8 mouse cellular contexts compared by ENCODE assay signal in genomic region chr10:69254390-69254847, GRCm38 (mm10). TPM values are rescaled to one million over a fixed set of nuclear protein-coding genes. Genes with fewer than 3 reads are reported as not detected.
A peak's percentile ranks its signal among the peaks of the same experiment; 100 is the strongest.
DNase-seq lines count a peak whose midpoint lies in the region; ATAC-seq and TF ChIP-seq lines count a peak whose summit lies in the region.

No protein-coding gene starts in this region.

- peaks cover 23% of the 10 kb centered on the region for H3K36me3 ChIP-seq in embryonic facial prominence, embryonic 12.5 days
- peaks cover 37% of the 10 kb centered on the region for H3K36me3 ChIP-seq in heart, embryonic 13.5 days
- peaks cover 19% of the 10 kb centered on the region for H3K36me3 ChIP-seq in kidney, embryonic 15.5 days
- H3K36me3 ChIP-seq in lung, embryonic 16.5 days (ENCODE audit: control insufficient read depth, insufficient read depth, low read length): no peaks in the 10 kb centered on the region; the same call in 1 of the 2 replicates

- no peak overlapping the region for H3K9ac ChIP-seq in embryonic facial prominence, embryonic 12.5 days
- peak overlapping the region; percentile 60 for H3K9ac ChIP-seq in heart, embryonic 13.5 days
- H3K9ac ChIP-seq in kidney, embryonic 15.5 days: no peak overlapping the region
- H3K9ac ChIP-seq in lung, embryonic 16.5 days (ENCODE audit: low read length): no peak overlapping the region

- H3K27me3 ChIP-seq in embryonic facial prominence, embryonic 12.5 days: no peaks in the 10 kb centered on the region
- no peaks in the 10 kb centered on the region for H3K27me3 ChIP-seq in heart, embryonic 13.5 days (replicated peaks)
- no peaks in the 10 kb centered on the region for H3K27me3 ChIP-seq in kidney, embryonic 15.5 days
- H3K27me3 ChIP-seq in lung, embryonic 16.5 days (ENCODE audit: control insufficient read depth, insufficient read depth, low read depth, low read length): no peaks in the 10 kb centered on the region

- no peak for TF ChIP-seq CTCF in left cerebral cortex, adult 2 months (IDR thresholded peaks at IDR 0.05)

- intact Hi-C loops in left cerebral cortex, adult 2 months (cut with DNase I): no loop called here

- H3K4me2 ChIP-seq in embryonic facial prominence, embryonic 12.5 days (replicated peaks): no peak overlapping the region
- no peak overlapping the region for H3K4me2 ChIP-seq in heart, embryonic 13.5 days
- H3K4me2 ChIP-seq in kidney, embryonic 15.5 days: peak overlapping the region; percentile 38
- H3K4me2 ChIP-seq in lung, embryonic 16.5 days (ENCODE audit: low read depth, low read length): no peak overlapping the region

- ATAC-seq in embryonic facial prominence, embryonic 12.5 days (ENCODE audit: insufficient number of reproducible peaks, insufficient read depth, low FRiP score, low TSS enrichment): no peak; the same call in 1 of the 2 replicates
- ATAC-seq in heart, embryonic 13.5 days (ENCODE audit: extremely low read depth, insufficient number of reproducible peaks, low FRiP score, low TSS enrichment): no peak
- ATAC-seq in kidney, embryonic 15.5 days (replicated peaks; ENCODE audit: low FRiP score): peak; percentile 89
- ATAC-seq in lung, embryonic 16.5 days (ENCODE audit: low read depth): peak; percentile 71

- peaks cover 20% of the 10 kb centered on the region for H3K4me1 ChIP-seq in embryonic facial prominence, embryonic 12.5 days
- H3K4me1 ChIP-seq in heart, embryonic 13.5 days: peaks cover 54% of the 10 kb centered on the region
- H3K4me1 ChIP-seq in kidney, embryonic 15.5 days: peaks cover 61% of the 10 kb centered on the region
- H3K4me1 ChIP-seq in lung, embryonic 16.5 days (replicated peaks; ENCODE audit: control insufficient read depth, insufficient read depth, low read length): peaks cover 18% of the 10 kb centered on the region

- peak overlapping the region; percentile 36; the same call in 1 of the 2 replicates for H3K27ac ChIP-seq in left cerebral cortex, adult 2 months
- H3K27ac ChIP-seq in embryonic facial prominence, embryonic 12.5 days: peak overlapping the region; percentile 43
- H3K27ac ChIP-seq in heart, embryonic 13.5 days (replicated peaks): peak overlapping the region; percentile 92
- peak overlapping the region; percentile 96 for H3K27ac ChIP-seq in kidney, embryonic 15.5 days
- peak overlapping the region; percentile 67 for H3K27ac ChIP-seq in lung, embryonic 16.5 days (ENCODE audit: low read length)

- DNase-seq in left cerebral cortex, adult 2 months (ENCODE audit: extremely low spot score in 1 of 2, low spot score in 2 of 2): no peak
- DNase-seq in left cerebral cortex, adult 18-20 months (ENCODE audit: low spot score in 2 of 2): no peak
- peak; percentile 89 for DNase-seq in retina, postnatal 1 day
- DNase-seq in right cerebral cortex, postnatal 4 days: no peak

- no peaks in the 10 kb centered on the region for H3K9me3 ChIP-seq in embryonic facial prominence, embryonic 12.5 days
- no peaks in the 10 kb centered on the region for H3K9me3 ChIP-seq in heart, embryonic 13.5 days
- H3K9me3 ChIP-seq in kidney, embryonic 15.5 days (replicated peaks): no peaks in the 10 kb centered on the region; the same call in 1 of the 2 replicates
- no peaks in the 10 kb centered on the region for H3K9me3 ChIP-seq in lung, embryonic 16.5 days (ENCODE audit: control insufficient read depth, low read length)

- H3K4me3 ChIP-seq in left cerebral cortex, adult 2 months: no peak overlapping the region
- H3K4me3 ChIP-seq in embryonic facial prominence, embryonic 12.5 days: no peak overlapping the region
- H3K4me3 ChIP-seq in heart, embryonic 13.5 days: no peak overlapping the region
- no peak overlapping the region for H3K4me3 ChIP-seq in kidney, embryonic 15.5 days (replicated peaks)
- no peak overlapping the region for H3K4me3 ChIP-seq in lung, embryonic 16.5 days (ENCODE audit: low read length)

- 20% methylated on average over 8 of the region's 8 CpGs for WGBS in embryonic facial prominence, embryonic 12.5 days
- WGBS in heart, embryonic 13.5 days: 16% methylated on average over 8 of the region's 8 CpGs
- WGBS in kidney, embryonic 15.5 days: 4% methylated on average over 8 of the region's 8 CpGs
- 20% methylated on average over 8 of the region's 8 CpGs for whole genome bisulfite sequencing in lung, embryonic 16.5 days

RNA-seq across cellular contexts. Expression of gene A930033H14Rik, which starts 41.5 kb away (rescaled TPM):
- 1 to 10 TPM; 3.2 to 4.2 TPM for total RNA-seq in left cerebral cortex, adult 2 months (2021)
- 1 to 10 TPM; 1.9 to 3.0 TPM for total RNA-seq in left cerebral cortex, adult 18-20 months (2021)
- polyA plus RNA-seq in embryonic facial prominence, embryonic 12.5 days (2016; fragmentation: Nextera tagmentation; extraction: Ambion mirVana): 3.0 and 3.3 TPM in 2 replicates
- 1.6 TPM in 2 replicates for polyA plus RNA-seq in heart, embryonic 13.5 days (2015; fragmentation: Nextera tagmentation; extraction: Ambion mirVana)
- polyA plus RNA-seq in kidney, embryonic 15.5 days (2015; fragmentation: Nextera tagmentation; extraction: Ambion mirVana): 2.0 and 2.2 TPM in 2 replicates
- polyA plus RNA-seq in lung, embryonic 16.5 days (2015; fragmentation: Nextera tagmentation; extraction: Ambion mirVana): 1.2 and 1.5 TPM in 2 replicates

Comparison
In these comparisons a context has a peak if more than half of its experiments do, and no peak if none do; other contexts are left out.
1. H3K27ac ChIP-seq: peak in every context shown above with its lines; median percentile 96 in kidney, embryonic 15.5 days; 92 in heart, embryonic 13.5 days; 67 in lung, embryonic 16.5 days; 43 in embryonic facial prominence, embryonic 12.5 days; 36 in left cerebral cortex, adult 2 months.
2. ATAC-seq: peak in kidney, embryonic 15.5 days (single experiment) and lung, embryonic 16.5 days (single experiment); none in embryonic facial prominence, embryonic 12.5 days (single experiment) and heart, embryonic 13.5 days (single experiment).